Mouse (Mus musculus) stomach, postnatal 0 days (tissue): ENCODE results near the gene Atp2b2.

Source experiments
- CTCF ChIP-seq: IDR thresholded peaks from 2 replicates; pipeline ENCODE4 v1.5.1; 2016; ENCODE audit warnings: antibody characterized with exemption, low read depth, mild to moderate bottlenecking, moderate library complexity
- EP300 ChIP-seq: optimal IDR thresholded peaks from 2 replicates; pipeline ENCODE3; 2016; ENCODE audit warnings: antibody characterized with exemption

DNA sequence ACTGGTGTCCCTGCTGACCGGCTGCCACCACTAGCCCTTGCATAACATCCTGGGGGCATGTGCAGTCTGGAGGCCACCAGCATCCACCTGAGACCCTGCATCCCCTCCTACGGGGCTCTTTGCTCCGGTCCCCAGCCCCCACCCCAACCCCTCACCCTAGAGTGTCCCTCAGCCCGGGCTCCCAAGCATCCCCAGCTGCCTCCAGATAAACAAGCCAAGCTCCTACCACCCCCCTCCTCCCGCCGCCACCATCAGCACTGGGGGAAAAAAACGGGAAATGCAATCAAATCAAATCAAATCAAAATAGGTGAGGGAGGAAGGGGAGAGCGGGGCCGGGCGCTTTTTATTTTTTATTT is 151.6 kb downstream of the Atp2b2 start:
- TF ChIP-seq CTCF: no peak
- TF ChIP-seq EP300: no peak
